Mouse (Mus musculus): ENCODE data around the gene Gprc5d. TPM values are rescaled to one million over a fixed set of nuclear protein-coding genes. Genes with fewer than 3 reads are reported as not detected.

Gprc5d gene
- polyA plus RNA-seq, 1 experiment from 2014 or later, result 0.12 TPM

DNA sequence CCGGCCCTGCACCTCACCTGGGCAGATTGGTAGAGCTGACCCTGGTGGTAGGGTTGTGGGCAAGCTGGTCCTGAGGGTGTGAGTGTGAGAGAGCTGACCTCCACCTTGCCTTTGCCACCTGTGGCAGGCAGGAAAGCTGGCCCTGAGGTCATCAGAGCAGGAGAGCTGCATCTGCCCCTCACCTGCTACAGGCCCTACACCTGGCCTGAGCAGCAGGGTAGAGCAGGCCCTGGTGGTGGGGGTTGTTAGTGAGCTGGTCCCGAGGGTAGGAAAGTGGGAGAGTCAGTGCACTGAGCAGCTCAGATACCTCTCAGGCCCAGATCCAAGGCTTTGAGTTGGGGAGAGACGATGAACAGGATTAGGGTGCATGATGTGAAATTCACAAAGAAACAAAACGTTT lies 31.6 kb upstream of the Gprc5d start:
- Histone ChIP-seq H3K27ac (no peak overlapping the region), H3K36me3 (no peaks in the 10 kb centered on the region), H3K4me2 (replicated peaks) (no peak overlapping the region), H3K9ac (replicated peaks) (no peak overlapping the region), H3K27me3 (no peaks in the 10 kb centered on the region; the same call in 1 of the 2 replicates), H3K4me3 (replicated peaks) (no peak overlapping the region), H3K4me1 (replicated peaks) (no peaks in the 10 kb centered on the region), H3K9me3 (no peaks in the 10 kb centered on the region)
- WGBS, result 79% methylated on average over 4 of the region's 4 CpGs
- ATAC-seq, result peak; percentile 35

DNA sequence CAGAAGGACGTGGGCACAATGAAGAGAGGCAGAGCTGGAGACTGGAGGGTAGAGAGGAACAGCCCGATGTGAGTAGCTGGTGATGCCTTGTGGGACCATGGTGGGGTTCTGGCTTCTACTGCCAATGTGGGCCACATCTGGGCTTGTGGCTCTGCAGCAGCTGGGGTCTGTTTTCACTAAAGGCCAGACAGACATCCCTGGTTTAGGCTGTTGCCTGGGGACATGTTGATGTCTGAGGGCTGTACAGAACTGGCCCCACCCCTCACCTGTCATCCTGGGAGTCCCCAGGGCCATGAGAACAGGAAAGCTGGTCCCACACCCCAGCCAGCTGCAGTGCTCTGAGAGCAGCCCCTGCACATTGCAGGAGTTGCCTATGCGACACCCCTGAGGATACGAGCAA lies 31.1 kb upstream of the Gprc5d start:
- no peaks in the 10 kb centered on the region for H3K9me3 ChIP-seq
- peak; percentile 12; the same call in 1 of the 2 replicates for ATAC-seq
- H3K27ac ChIP-seq, result no peak overlapping the region
- H3K4me2 ChIP-seq (replicated peaks), result no peak overlapping the region
- H3K4me1 ChIP-seq (replicated peaks), result no peaks in the 10 kb centered on the region; the same call in 1 of the 2 replicates
- no peak overlapping the region for H3K9ac ChIP-seq (replicated peaks)
- H3K4me3 ChIP-seq (replicated peaks), result no peak overlapping the region
- 82% methylated on average over 4 of the region's 4 CpGs for WGBS
- no peaks in the 10 kb centered on the region; the same call in 1 of the 2 replicates for H3K27me3 ChIP-seq
- no peaks in the 10 kb centered on the region for H3K36me3 ChIP-seq

DNA sequence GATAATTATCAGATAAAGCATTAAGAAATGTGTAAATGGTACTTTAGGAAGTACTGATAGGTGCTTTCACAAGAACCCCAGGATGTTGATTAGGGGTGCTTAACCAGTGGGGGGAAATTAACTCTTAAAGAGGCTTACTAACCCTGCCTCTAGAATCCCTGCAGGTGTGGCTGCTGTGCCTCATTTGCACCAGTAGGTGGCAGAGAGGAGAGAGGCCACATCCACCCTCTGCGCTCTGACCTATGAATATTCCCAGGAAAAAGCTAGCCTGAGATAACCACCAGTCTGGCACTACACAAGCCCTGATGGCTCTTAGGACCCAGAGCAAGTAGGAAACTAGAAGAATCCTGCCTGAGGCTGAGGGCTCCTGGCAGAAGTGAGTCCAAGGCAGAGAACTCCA lies 30.4 kb upstream of the Gprc5d start:
- Histone ChIP-seq H3K4me2 (replicated peaks) (no peak overlapping the region), H3K27ac (no peak overlapping the region), H3K9ac (replicated peaks) (no peak overlapping the region), H3K4me3 (replicated peaks) (no peak overlapping the region), H3K4me1 (replicated peaks) (no peaks in the 10 kb centered on the region; the same call in 1 of the 2 replicates), H3K27me3 (no peaks in the 10 kb centered on the region; the same call in 1 of the 2 replicates), H3K36me3 (no peaks in the 10 kb centered on the region), H3K9me3 (no peaks in the 10 kb centered on the region)
- 34% methylated on average over 1 of the region's 1 CpGs for WGBS
- peak; percentile 29; the same call in 1 of the 2 replicates for ATAC-seq

DNA sequence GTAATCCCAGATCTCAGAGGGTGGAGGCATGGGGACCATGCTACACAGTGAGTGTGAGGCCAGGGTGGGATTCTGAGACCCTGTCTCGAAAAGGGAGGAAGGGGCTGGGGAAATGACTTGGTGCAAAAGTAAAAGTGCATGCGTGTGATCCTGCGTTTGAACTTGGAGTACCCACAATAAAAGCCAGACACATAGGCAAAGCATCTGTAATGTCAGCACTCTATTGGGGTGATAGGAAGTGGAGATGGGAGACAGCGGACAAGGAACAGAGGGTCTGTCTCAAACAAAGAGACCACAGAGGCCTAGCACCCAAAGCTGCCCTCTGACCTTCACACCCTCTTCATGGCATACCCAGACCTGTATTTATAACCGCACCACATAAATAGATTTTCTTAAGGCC lies 27.9 kb upstream of the Gprc5d start:
- ATAC-seq, result no peak
- Histone ChIP-seq H3K4me1 (replicated peaks) (peaks cover 4% of the 10 kb centered on the region), H3K36me3 (no peaks in the 10 kb centered on the region), H3K9me3 (no peaks in the 10 kb centered on the region), H3K9ac (replicated peaks) (no peak overlapping the region), H3K4me3 (replicated peaks) (no peak overlapping the region), H3K4me2 (replicated peaks) (no peak overlapping the region), H3K27me3 (no peaks in the 10 kb centered on the region; the same call in 1 of the 2 replicates), H3K27ac (no peak overlapping the region)
- WGBS, result 93% methylated on average over 5 of the region's 5 CpGs

GRCm38 (mm10) chr6:135144516-135144915 lies 26.4 kb upstream of the Gprc5d start:
- Histone ChIP-seq H3K9me3 (no peaks in the 10 kb centered on the region), H3K27ac (no peak overlapping the region), H3K36me3 (no peaks in the 10 kb centered on the region), H3K27me3 (no peaks in the 10 kb centered on the region; the same call in 1 of the 2 replicates), H3K4me2 (replicated peaks) (no peak overlapping the region), H3K9ac (replicated peaks) (no peak overlapping the region), H3K4me1 (replicated peaks) (peaks cover 4% of the 10 kb centered on the region), H3K4me3 (replicated peaks) (no peak overlapping the region)
- ATAC-seq, result 0 out of 2 replicates have a peak, but pooled peaks have one; percentile 28
- 6% methylated on average over 3 of the region's 3 CpGs for WGBS

GRCm38 (mm10) chr6:135143151-135143550 lies 25.1 kb upstream of the Gprc5d start:
- no peak for ATAC-seq
- no peak overlapping the region for H3K4me3 ChIP-seq (replicated peaks)
- no peaks in the 10 kb centered on the region for H3K36me3 ChIP-seq
- H3K27me3 ChIP-seq, result no peaks in the 10 kb centered on the region
- H3K9me3 ChIP-seq, result no peaks in the 10 kb centered on the region
- no peak overlapping the region for H3K9ac ChIP-seq (replicated peaks)
- H3K4me2 ChIP-seq (replicated peaks), result no peak overlapping the region
- WGBS, result 94% methylated on average over 5 of the region's 5 CpGs
- no peak overlapping the region for H3K27ac ChIP-seq
- H3K4me1 ChIP-seq (replicated peaks), result peaks cover 11% of the 10 kb centered on the region

DNA sequence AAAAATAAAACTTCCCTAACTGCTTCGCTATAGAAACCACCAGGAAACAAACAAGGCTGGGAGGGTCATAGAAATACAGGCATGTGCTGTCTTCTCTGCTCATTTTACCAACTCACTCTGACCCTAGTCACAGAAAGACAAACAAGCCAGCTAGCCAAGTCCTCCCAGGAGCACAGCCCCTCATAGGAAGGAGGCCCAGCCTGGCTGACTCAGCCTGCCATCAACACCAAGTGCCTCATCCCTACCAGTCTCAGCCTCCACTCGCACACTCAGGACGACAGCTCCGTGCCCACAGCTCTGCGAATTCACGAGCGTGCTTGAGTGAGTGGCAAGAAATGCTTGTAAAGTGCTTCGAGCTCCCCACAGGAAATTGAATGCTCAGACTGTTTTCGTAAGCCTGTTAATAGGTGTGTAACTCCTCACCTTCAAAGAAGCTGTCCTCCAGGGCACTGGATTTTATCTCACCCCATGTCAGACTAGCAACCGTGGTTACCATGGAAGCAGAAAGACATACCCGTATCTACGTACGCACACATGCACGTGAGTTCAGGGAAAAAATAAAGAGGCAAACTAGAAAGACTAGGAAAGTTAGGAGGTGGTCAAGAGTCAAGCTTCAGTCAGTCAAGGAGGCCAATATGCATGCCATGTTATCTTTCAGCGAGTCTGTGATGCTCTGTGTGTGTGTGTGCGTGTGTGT lies 23.5 kb upstream of the Gprc5d start:
- Histone ChIP-seq H3K4me1 (replicated peaks) (peaks cover 14% of the 10 kb centered on the region), H3K9ac (replicated peaks) (no peak overlapping the region), H3K4me3 (replicated peaks) (no peak overlapping the region), H3K27ac (no peak overlapping the region), H3K4me2 (replicated peaks) (no peak overlapping the region), H3K27me3 (no peaks in the 10 kb centered on the region), H3K36me3 (no peaks in the 10 kb centered on the region), H3K9me3 (no peaks in the 10 kb centered on the region)
- 73% methylated on average over 16 of the region's 16 CpGs for WGBS
- no peak for ATAC-seq

DNA sequence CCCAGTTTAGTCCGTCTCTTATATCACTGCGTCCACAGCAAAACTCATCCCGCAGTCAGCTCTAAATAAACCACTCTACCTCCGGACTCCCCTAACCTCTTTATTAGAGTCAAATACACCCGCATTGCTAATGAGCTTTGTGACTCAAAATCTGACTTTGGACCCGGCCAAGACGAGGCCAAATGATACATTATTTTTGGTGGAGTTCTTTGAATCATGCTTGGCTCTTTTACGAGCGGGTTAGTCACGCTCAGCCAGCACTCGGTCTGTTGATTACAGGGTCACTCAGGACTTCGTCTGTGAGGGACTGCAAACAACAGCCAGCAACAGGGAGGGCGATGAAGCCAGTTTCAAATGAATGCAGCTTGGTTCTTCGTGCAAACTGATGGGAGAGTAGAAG lies 20.7 kb upstream of the Gprc5d start:
- WGBS, result 55% methylated on average over 14 of the region's 14 CpGs
- Histone ChIP-seq H3K4me1 (replicated peaks) (peaks cover 18% of the 10 kb centered on the region; the same call in 1 of the 2 replicates), H3K4me2 (replicated peaks) (no peak overlapping the region), H3K4me3 (replicated peaks) (no peak overlapping the region), H3K27ac (no peak overlapping the region), H3K36me3 (no peaks in the 10 kb centered on the region), H3K9me3 (no peaks in the 10 kb centered on the region), H3K9ac (replicated peaks) (no peak overlapping the region), H3K27me3 (no peaks in the 10 kb centered on the region)
- ATAC-seq, result no peak

- Histone ChIP-seq H3K27me3 (no peaks in the 10 kb centered on the region), H3K27ac (no peak overlapping the region), H3K9ac (replicated peaks) (no peak overlapping the region), H3K4me3 (replicated peaks) (no peak overlapping the region), H3K36me3 (no peaks in the 10 kb centered on the region), H3K9me3 (no peaks in the 10 kb centered on the region), H3K4me1 (replicated peaks) (peaks cover 18% of the 10 kb centered on the region; the same call in 1 of the 2 replicates), H3K4me2 (replicated peaks) (no peak overlapping the region)
- ATAC-seq, result no peak
- 81% methylated on average over 7 of the region's 7 CpGs for WGBS
Measured at GRCm38 (mm10) chr6:135138207-135138606, 20.1 kb upstream of the Gprc5d start.

- H3K9me3 ChIP-seq, result no peaks in the 10 kb centered on the region
- 91% methylated on average over 9 of the region's 9 CpGs for WGBS
- no peak overlapping the region for H3K27ac ChIP-seq
- no peak overlapping the region for H3K4me2 ChIP-seq (replicated peaks)
- H3K36me3 ChIP-seq, result no peaks in the 10 kb centered on the region
- no peak for ATAC-seq
- peaks cover 18% of the 10 kb centered on the region; the same call in 1 of the 2 replicates for H3K4me1 ChIP-seq (replicated peaks)
- H3K4me3 ChIP-seq (replicated peaks), result no peak overlapping the region
- H3K9ac ChIP-seq (replicated peaks), result no peak overlapping the region
- no peaks in the 10 kb centered on the region for H3K27me3 ChIP-seq
Measured at GRCm38 (mm10) chr6:135137736-135138135, 19.7 kb upstream of the Gprc5d start.

DNA sequence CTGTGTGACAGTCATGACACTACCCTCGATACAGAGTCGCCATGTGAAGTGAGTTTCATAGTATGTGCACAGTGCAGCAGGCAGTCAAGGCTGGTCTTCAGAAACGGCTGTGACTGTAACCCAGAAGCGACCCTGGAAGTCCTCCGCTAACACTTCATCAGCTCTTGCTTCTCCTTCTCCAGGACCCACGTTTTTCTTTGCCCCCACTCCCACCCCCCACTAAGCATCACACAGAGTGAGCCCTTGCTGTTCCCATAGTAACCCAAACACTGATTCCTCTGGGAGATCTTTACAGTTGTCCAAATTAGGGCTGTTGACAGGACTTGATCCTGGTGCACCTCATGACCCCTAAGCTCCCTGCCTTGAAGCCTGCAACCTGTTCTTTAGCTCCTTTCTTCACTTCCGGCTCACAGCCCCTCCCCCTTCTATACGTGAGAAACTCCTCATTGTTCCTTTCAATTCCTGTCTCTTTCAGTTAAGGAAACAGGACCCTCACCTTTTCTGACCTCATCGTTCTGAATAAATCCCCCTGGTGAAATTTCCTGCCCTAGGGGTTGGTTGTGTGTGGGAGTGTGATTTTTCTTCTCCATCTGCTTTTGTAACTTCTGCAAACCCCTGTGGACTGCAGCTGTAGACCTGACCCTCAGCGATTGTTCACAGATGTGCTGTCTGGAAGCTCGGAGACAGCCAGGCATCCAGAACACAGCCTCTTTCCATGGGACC lies 18.5 kb upstream of the Gprc5d start:
- WGBS, result 39% methylated on average over 11 of the region's 11 CpGs
- H3K36me3 ChIP-seq, result no peaks in the 10 kb centered on the region
- peaks cover 17% of the 10 kb centered on the region; the same call in 1 of the 2 replicates for H3K4me1 ChIP-seq (replicated peaks)
- H3K27ac ChIP-seq, result no peak overlapping the region
- no peak overlapping the region for H3K9ac ChIP-seq (replicated peaks)
- no peak overlapping the region for H3K4me3 ChIP-seq (replicated peaks)
- H3K9me3 ChIP-seq, result no peaks in the 10 kb centered on the region
- H3K27me3 ChIP-seq, result no peaks in the 10 kb centered on the region
- no peak overlapping the region for H3K4me2 ChIP-seq (replicated peaks)
- no peak for ATAC-seq

GRCm38 (mm10) chr6:135135735-135136134 lies 17.7 kb upstream of the Gprc5d start:
- 83% methylated on average over 4 of the region's 4 CpGs for WGBS
- Histone ChIP-seq H3K9me3 (no peaks in the 10 kb centered on the region), H3K36me3 (no peaks in the 10 kb centered on the region), H3K4me1 (replicated peaks) (peaks cover 14% of the 10 kb centered on the region; the same call in 1 of the 2 replicates), H3K27me3 (no peaks in the 10 kb centered on the region), H3K27ac (no peak overlapping the region), H3K9ac (replicated peaks) (no peak overlapping the region), H3K4me3 (replicated peaks) (no peak overlapping the region), H3K4me2 (replicated peaks) (no peak overlapping the region)
- ATAC-seq, result no peak

Data from midbrain, embryonic 13.5 days (tissue).